Mouse (Mus musculus) bone marrow, adult 2 months (tissue): ENCODE data around the gene Cnksr3.

Experiments used
- CTCF ChIP-seq: fragments of 200-500 bp; IDR thresholded peaks from 2 replicates; pipeline ENCODE4 v1.5.1; 2011; ENCODE audit warnings: low read length, control low read depth; ENCODE audit not compliant: control insufficient read depth, insufficient read depth
- POLR2A ChIP-seq: fragments of 200-500 bp; IDR thresholded peaks from 2 replicates; pipeline ENCODE4 v1.6.1; 2011; ENCODE audit warnings: low read depth, mild to moderate bottlenecking, control low read depth, low read length, borderline replicate concordance; ENCODE audit not compliant: control insufficient read depth

DNA sequence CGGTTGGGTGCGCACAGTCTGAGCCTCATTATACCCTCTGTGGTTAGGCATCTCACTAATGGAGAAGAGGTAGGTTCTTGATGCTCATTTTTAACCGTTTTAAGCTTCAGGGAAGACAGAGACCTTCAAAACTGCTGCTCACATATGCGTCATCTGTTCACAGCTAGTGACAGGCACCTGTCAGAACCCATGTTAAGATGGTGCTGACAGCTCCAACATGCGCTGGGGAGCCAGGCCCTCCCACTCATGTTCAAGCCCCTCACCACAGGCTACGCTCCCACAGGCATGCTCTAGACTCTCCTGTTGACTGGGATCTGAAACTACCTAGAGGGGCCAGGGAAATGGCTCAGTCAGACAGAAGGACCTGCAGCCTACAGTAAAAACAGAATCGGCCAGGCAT is 11.4 kb downstream of the Cnksr3 start:
- no peak for TF ChIP-seq CTCF
- no peak for TF ChIP-seq POLR2A
